Mouse (Mus musculus): ENCODE results near the gene Fgfr2. TPM values are rescaled to one million over a fixed set of nuclear protein-coding genes. Genes with fewer than 3 reads are reported as not detected.
"Not testable (repeated sequence)": the region's sequence is repeated elsewhere in the genome, so short reads cannot be mapped to it uniquely, and the experiment has no call there.

The Fgfr2 gene
- polyA plus RNA-seq, 3 experiments from 2014 or later: 0.27 TPM; not detected in 2

DNA sequence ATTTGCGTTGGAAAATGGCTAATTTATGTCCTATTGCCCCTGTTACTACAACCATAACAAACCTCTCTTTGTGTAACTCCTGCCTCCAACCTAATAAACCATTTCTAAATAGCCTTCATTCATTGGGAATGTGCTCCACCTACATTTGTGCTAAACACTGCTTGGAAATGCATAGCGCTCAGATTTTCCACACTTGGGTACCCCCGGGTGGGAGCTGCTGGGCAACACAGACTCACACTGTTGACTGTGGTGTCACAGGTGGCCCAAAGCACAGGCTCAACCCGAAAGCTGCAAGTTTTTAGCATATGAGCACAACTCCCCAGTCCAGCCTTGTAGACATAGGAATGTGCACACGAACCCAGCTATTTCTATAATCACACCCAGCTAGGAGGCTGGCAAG lies 2939.2 kb downstream of the Fgfr2 start:
- no peak for ATAC-seq

DNA sequence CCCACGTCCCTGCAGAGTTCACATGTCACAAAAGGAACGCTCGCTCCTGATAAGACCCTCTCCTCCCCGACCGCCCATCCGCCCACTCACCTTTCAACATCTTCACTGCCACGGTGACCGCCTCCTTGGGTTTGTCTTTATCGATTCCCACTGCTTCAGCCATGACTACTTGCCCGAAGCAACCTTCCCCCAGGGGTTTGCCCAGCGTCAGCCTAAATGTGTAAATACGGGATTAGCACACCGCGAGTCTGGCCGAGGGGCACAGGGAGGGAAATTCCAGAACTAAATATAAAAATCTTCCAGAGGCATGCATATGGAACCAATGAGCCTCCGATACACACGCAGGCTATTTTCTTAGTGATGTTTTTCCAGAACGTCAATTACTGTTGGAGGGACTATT lies 2940.6 kb downstream of the Fgfr2 start:
- no peak for ATAC-seq

DNA sequence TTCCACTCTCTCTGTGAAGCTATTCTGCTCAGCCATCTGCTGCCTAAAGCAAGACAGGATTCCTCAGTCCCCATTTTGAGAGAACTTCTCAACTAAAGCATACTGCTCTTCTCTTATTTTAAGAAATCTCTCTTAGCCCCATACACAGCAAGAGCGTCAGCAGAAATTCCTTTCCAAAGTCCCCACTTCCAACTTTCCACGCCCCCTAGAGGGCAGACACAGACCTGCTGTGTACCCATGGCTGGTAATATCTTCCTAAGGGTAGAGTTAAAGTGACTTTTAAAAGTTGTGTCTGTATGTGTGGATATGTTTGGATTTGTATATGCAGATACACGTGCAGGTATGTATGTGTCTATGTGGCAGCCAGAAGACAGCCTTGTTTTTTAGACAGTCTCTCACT lies 2944.2 kb downstream of the Fgfr2 start:
- no peak for ATAC-seq

DNA sequence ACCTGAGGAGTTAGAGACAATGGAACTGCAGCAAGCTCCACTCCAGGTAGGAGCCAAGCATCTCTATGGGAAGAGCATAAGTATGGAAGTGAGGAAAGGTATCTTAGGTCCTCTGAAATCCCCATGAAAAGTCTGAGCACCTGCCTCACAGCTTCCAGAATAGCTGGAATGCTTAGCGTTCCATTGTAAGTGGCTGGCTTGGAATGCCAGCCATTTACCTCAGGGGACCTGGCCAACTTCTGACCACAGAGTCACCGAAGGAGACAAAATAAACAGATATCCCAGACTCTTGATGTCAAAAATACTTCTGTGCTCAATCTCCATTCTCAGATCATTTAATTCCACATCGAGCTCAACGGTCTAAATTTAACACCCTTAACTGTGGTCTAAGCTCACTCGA lies 2946.1 kb downstream of the Fgfr2 start:
- ATAC-seq: no peak

DNA sequence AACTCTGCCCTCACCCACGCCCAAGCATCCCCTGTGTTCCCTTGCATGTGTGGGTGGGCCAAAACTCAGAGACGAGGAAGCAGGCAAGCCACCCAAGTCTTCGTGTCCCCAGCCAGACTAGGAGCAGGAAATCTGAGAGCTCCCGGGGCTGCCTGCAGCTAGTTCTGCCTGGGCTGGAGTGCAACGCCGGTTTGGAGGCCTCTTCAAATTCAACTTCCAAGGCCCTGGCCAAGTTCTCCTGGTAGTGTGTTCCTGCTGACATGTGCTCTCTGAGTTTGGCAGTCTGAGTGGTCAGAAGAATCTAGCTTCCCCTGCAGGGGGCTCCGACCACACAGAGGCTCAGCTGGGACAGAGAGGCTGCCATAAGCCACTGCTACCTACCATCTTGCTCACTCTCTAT lies 2948.6 kb downstream of the Fgfr2 start:
- no peak for ATAC-seq

- ATAC-seq: no peak
Observed at GRCm38 (mm10) chr7:130173914-130174313, 2949.2 kb downstream of the Fgfr2 start.

DNA sequence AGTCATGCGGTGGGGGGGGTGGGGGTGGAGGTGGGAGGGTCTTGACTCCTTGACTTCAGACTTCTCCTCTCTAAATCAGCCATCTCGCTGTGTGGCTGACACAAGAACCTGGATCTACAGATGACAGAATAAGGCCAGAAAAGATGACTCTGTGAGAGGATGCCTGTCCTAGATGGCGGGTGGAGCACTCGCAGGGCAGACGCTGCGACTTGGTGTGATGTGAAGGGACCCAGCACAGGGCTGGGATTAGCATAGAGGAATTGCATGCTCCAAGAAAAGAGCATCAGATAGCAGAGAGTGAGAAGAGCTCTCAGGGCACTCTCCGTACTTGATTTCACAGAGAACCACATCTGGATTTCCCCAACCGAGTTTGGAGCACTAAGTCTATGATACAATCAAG lies 2953.0 kb downstream of the Fgfr2 start:
- no peak for ATAC-seq

DNA sequence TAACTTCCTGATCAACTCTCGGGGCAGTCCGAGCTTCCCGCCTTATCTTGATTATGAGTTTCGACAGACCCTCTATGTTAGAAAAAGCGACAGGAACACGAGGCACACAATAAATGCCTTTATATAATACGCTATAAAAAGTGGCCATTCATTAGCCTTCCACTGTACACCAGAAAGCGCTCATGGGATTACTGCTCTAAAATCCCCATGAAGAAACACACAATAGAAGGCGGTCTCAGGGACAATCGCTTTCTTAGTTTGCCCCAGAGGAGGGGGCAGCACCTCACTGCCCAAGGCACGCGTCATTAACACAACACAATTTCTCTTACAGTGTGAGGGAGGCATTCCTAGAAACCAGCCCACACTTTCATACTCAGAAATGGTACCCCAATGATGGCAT lies 2954.9 kb downstream of the Fgfr2 start:
- ATAC-seq: no peak

- no peak for ATAC-seq
Observed at GRCm38 (mm10) chr7:130167261-130167660, 2955.9 kb downstream of the Fgfr2 start.

- no peak for ATAC-seq
Observed at GRCm38 (mm10) chr7:130166190-130166589, 2957.0 kb downstream of the Fgfr2 start.

GRCm38 (mm10) chr7:130165408-130165807 lies 2957.7 kb downstream of the Fgfr2 start:
- no peak for ATAC-seq

DNA sequence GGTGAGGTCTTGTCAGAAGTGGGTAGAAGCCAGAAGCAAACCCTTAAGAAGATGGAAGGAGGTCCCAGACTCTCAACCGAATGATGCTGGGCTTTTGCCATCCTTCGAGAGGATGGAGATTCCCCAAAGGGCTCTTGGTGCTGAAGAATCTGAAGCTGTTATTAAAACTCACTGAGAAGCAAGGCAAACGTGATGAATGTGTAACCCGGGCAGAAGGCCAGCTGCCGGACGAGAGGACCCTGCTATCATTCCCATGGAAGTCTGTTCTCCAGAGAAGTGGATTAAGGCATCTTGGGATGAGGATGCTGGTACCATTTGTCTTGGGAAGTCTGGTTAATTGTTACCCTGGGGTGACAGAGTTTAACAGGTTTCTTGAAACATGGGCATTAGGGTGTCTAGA lies 2960.4 kb downstream of the Fgfr2 start:
- ATAC-seq: no peak

DNA sequence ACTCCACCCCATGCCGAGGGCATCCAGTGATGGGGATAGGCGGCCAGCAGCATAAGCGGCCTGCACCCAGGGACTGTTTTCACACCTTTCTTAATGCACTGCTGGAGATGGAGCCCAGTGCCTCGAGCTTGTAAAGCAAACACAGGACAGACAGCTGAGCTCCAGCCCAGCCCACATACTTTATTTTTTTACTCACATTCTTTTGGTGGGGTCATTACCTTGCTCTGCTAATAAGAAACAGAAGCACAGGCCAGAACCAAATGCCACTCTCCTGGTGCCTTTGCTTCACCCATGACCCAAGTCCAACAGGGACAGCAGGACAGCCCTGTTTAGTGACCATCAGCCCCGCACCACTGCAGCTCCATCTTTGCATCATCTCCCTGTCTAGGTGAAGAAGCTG lies 2961.6 kb downstream of the Fgfr2 start:
- ATAC-seq: no peak

GRCm38 (mm10) chr7:130158845-130159244 lies 2964.3 kb downstream of the Fgfr2 start:
- ATAC-seq: no peak

GRCm38 (mm10) chr7:130153363-130153969 lies 2969.7 kb downstream of the Fgfr2 start:
- no peak for ATAC-seq

- no peak for ATAC-seq
Observed at GRCm38 (mm10) chr7:130148906-130149305, 2974.2 kb downstream of the Fgfr2 start.

DNA sequence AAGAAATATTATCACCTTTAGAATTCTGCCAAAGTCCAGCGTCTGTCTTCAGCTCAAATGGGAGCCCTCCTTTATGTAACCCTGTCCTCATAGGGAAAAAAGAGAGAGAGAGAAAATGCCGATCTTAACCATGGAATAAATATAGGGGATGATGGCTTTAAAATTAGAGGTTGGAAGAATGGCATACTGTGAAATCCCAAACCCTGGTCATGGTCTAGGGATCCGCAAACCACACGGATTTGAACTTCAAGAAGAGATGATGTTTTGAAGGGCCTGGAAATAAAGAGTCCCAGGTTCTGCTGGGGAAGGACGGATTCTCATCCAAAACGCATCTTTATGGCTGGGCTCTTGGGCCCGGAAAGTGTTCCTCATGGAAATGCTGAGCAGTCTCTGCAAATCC lies 2975.9 kb downstream of the Fgfr2 start:
- no peak for ATAC-seq

DNA sequence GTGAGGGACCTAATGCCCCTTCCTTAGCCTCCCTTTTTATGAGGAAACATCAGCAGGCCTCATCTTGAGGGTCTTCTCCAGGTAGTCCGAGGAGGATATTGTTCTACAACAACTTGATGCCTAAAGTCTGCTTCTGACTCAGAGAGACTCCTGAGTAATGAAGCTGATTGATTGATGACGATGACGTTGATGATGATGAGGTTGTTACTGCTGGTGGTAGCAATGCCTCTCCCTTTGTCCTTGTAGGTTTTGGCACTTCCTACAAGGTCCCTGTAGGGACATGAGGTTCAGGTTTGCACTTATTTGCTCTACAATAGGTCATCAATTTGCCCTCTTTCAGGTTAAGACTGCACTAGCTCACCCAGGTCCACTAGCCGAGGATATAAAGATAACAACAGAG lies 2977.9 kb downstream of the Fgfr2 start:
- ATAC-seq: no peak

DNA sequence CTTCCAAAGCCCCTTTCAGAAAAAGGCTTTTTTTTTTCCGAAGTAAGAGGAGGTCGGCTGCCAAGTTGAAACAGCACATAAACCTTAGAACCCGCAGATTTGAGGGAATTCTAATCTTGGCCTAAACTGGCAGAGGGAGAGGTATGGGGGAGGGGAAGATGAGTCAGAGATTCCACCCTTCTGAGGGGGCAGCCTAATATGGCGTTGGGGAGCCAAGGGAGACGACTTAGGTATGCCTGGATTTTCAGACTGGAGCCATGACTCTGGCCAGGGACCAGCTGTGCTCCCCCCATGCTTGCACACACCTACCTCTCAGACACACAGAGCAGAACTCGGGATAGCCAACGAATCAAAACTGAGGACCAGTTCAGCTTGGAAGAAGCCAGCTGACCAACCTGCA lies 2979.8 kb downstream of the Fgfr2 start:
- no peak for ATAC-seq

DNA sequence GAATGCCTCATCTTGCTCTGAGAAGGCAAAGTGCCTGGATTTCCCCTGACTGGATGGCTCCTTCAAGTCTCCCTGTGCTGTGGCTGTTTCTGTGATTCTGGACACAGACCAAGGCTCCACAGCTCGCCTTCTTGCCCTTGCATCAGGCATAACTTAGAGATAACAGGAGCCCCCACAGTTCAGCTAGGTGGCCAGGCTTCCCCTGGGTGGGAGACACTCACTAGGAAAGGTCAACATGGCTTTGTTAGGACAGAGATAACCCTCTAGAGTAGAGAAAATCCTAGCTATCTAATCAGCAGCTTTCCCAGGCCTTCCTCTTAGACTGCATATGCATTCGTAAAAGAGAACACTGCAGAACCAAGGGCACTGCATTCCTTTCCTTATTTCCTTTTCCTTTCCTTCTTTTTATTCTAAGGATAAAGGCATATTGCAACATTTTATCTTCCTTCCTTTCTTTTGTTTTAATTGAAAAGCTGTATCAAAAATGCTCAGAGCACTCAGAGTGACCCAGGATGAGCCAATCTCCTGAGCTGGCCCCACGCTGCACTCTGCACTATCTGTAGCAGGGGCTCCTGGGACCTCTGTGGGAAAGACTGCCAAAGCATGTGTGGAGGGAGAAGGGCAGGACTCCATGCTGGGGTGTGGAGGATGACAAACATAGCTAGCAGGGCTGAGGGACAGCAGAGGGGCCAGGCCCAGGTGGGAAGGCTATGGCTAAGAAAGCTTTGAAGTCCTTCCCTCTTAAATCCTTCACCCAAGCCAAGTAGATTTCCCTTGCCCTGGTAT lies 2981.9 kb downstream of the Fgfr2 start:
- no peak for ATAC-seq

GRCm38 (mm10) chr7:130134924-130135365 lies 2988.2 kb downstream of the Fgfr2 start:
- ATAC-seq: no peak

DNA sequence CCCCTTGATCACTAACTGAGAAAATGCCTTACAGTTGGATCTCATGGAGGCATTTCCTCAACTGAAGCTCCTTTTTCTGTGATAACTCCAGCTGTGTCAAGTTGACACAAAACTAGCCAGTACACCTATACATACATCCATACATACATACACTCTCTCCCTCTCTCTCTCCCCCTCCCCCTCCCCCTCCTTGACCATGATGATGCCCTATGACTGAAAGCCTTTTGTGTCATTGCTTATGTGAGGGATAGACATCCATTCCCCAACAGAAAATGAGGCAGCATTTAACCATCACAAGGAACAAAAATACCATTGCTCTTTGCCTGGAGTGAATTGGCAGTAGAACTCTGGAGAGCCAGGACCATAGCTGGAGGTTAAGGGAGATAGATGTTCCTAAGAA lies 2988.7 kb downstream of the Fgfr2 start:
- not testable (repeated sequence) for ATAC-seq

DNA sequence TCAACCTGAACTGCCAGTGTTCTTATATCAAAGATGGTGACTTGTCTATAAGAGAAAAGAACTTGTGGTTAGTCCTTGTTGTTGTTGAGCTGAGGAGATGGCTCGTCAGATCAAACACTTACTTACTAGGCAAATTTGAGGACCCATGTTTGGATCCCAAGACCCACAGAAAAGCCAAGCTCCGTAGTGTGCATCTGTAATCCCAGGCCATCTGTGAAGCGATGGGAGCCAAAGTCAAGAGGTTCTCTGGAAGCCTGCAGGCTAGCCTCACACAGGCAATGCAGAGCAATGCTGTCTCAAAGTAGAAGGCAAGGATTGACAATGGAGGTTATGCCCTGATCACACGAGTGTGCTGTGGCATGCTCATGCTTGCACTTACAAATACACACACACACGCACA lies 2992.9 kb downstream of the Fgfr2 start:
- ATAC-seq: no peak

- ATAC-seq: no peak
Observed at GRCm38 (mm10) chr7:130129359-130129960, 2993.7 kb downstream of the Fgfr2 start.

All from inflammation-experienced regulatory T-cells, adult 6 months (primary cell).